Mouse (Mus musculus): ENCODE measurements around the gene Glt1d1.

Glt1d1 gene

GRCm38 (mm10) chr5:127631671-127632070 lies 391 bp upstream of the Glt1d1 start:
- no peak for DNase-seq (ENCODE audit: low read depth, low spot score)

- DNase-seq (ENCODE audit: low read depth, low spot score) = no peak
These were observed 1.1 kb downstream of the Glt1d1 start for GRCm38 (mm10) chr5:127633188-127633587.

DNA sequence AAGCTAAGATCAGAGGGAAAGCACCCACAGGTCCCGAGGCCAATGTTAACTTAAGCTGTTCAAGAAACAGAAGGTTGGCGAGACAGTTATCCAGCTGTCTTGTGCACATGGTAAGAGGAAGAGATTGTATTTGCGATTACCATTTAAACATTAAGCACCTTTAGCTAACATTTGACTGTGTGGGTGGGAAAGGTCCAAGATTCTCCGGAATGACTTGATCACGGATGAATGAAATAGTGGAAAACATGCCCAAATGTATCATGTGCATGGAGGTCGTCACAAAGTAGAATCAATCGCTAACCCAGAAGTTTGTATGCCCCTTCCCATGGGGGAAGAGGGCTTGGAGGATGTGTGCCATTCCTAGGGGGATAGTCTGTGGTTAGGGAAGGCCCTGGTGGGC lies 1.6 kb downstream of the Glt1d1 start:
- DNase-seq (ENCODE audit: low read depth, low spot score) = no peak

- DNase-seq (ENCODE audit: low read depth, low spot score) = no peak
These were observed 5.6 kb downstream of the Glt1d1 start for GRCm38 (mm10) chr5:127637622-127638021.

GRCm38 (mm10) chr5:127638177-127638576 lies 6.1 kb downstream of the Glt1d1 start:
- no peak for DNase-seq (ENCODE audit: low read depth, low spot score)

GRCm38 (mm10) chr5:127639067-127639605 lies 7.1 kb downstream of the Glt1d1 start:
- DNase-seq (ENCODE audit: low read depth, low spot score) = no peak

- DNase-seq (ENCODE audit: low read depth, low spot score) = no peak
These were observed 7.6 kb downstream of the Glt1d1 start for GRCm38 (mm10) chr5:127639635-127640034.

DNA sequence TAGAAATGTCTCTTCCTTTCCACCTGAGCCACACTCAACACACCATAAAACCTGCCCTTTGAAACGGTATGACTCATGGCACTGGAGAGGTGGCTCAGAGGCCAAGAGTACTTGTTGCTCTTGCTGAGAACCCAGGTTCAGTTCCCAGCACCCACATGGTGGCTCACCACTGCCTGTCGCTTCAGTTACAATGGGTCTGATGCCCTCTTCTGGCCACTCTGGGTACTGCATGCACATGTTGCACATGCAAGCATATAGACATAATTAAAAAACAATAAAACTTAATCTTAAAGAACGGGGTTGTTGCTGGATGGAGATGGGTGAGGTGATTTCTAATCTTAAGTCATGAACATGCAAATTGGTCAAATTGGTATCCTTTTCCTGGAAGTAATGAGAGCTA lies 8.3 kb downstream of the Glt1d1 start:
- DNase-seq (ENCODE audit: low read depth, low spot score) = no peak

DNA sequence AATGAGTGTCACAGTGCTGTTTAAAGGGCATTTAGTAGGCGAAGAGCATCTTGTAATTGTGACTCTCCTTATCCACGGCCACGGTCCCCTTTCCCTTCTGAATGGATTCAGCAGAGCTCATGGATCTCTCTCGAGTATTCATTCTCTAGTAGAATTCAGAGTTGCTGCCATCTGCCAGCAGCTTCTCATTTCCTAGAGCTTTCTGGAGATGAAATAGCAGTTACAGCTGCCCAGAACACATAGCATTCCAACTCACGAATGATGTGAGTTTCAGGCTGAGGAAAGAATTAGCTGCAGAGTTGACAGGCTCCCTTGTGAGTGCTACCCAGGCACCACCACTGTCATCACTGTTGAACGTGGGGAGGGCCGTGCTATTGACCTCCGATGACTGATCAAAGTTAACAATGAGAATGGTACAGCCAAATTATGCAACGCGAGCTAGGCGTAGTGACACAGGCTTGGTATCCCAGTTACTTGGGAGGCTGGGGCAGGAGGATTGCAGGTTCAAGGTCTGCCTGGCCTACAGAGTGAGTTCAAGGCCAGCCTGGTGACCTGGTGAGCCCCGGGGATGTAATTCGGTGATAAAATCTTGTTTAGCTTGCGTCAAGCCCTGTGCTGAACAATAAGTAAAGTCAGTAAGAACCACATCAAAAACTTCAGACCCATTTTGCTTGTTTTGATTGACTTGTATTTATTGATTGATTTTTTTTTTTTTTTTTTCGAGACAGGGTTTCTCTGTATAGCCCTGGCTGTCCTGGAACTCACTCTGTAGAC lies 9.3 kb downstream of the Glt1d1 start:
- DNase-seq (ENCODE audit: low read depth, low spot score) = no peak

DNA sequence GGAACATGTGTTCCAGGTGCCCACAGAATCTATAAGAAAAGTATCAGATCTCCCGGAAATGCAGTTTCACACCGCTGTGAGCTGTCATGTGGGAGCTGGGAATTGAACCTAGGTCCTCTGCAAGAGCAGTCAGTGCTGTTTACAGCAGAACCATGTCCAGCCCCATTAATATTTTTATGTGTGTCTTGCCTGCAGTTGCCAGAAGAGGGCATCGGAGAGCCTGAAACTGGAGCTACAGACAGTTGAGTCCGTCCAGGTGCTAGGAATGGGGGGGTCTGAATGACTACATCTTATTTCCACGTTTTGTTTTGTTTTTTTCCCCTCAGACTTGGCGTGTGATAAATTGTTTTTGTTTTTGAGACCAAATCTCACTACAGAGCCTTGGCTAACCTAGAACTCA lies 16.0 kb downstream of the Glt1d1 start:
- DNase-seq (ENCODE audit: low read depth, low spot score) = no peak

GRCm38 (mm10) chr5:127649077-127649476 lies 17.0 kb downstream of the Glt1d1 start:
- DNase-seq (ENCODE audit: low read depth, low spot score) = no peak

GRCm38 (mm10) chr5:127658257-127658656 lies 26.2 kb downstream of the Glt1d1 start:
- DNase-seq (ENCODE audit: low read depth, low spot score) = no peak

GRCm38 (mm10) chr5:127659312-127659711 lies 27.2 kb downstream of the Glt1d1 start:
- DNase-seq (ENCODE audit: low read depth, low spot score) = no peak

- DNase-seq (ENCODE audit: low read depth, low spot score) = no peak
These were observed 28.2 kb downstream of the Glt1d1 start for GRCm38 (mm10) chr5:127660267-127660666.

GRCm38 (mm10) chr5:127660979-127661378 lies 28.9 kb downstream of the Glt1d1 start:
- DNase-seq (ENCODE audit: low read depth, low spot score) = no peak

GRCm38 (mm10) chr5:127673913-127674312 lies 41.9 kb downstream of the Glt1d1 start:
- no peak for DNase-seq (ENCODE audit: low read depth, low spot score)

- no peak for DNase-seq (ENCODE audit: low read depth, low spot score)
These were observed 45.5 kb downstream of the Glt1d1 start for GRCm38 (mm10) chr5:127677561-127677960.

GRCm38 (mm10) chr5:127678501-127678900 lies 46.4 kb downstream of the Glt1d1 start:
- DNase-seq (ENCODE audit: low read depth, low spot score) = no peak

GRCm38 (mm10) chr5:127688568-127689170 lies 56.6 kb downstream of the Glt1d1 start:
- no peak for DNase-seq (ENCODE audit: low read depth, low spot score)

DNA sequence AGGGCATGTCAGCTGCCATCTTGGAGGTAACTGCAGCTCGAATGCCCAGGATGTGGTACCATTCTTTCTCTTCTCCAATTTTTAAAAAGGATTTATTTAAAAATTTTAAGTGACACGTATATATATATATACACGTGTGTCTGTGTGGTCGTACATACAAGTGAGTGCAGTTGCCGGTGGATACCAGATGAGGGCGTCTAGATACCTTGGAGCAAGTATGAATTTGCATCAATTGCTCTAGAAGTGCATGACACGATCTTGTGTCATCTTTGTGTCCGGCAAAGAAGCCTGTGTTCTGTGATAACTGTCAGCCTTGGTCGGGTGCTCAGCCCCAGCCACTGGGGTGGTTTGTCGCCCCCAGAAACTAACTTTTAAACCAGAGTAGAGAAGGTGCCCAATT lies 59.0 kb downstream of the Glt1d1 start:
- no peak for DNase-seq (ENCODE audit: low read depth, low spot score)

DNA sequence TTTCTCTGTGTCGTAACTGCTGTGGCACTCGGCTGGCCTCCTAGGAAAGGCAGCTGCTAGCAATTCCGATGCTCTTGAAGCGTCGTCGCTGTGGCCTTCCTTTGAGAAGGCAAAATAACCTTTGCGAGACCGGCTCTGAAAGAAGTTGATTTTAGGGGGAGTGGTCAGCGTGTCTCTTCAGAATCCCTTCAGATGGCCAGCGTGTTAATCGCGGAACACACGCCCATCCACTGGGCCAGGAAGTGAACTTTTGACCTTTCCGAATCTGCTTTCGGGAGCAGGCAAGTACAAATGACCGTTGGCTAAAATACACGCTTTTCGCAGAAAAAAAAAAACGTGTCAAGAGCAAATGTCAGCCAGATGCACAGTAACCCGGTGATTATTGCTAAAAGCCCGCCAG lies 59.5 kb downstream of the Glt1d1 start:
- DNase-seq (ENCODE audit: low read depth, low spot score) = no peak

- DNase-seq (ENCODE audit: low read depth, low spot score) = no peak
These were observed 63.8 kb downstream of the Glt1d1 start for GRCm38 (mm10) chr5:127695898-127696297.

- no peak for DNase-seq (ENCODE audit: low read depth, low spot score)
These were observed 64.5 kb downstream of the Glt1d1 start for GRCm38 (mm10) chr5:127696602-127697001.

Measured in retina, adult 2 months (tissue).